Mouse (Mus musculus): ENCODE results near the gene Cfd. TPM values are rescaled to one million over a fixed set of nuclear protein-coding genes. Genes with fewer than 3 reads are reported as not detected.
"Not testable (repeated sequence)": the region's sequence is repeated elsewhere in the genome, so short reads cannot be mapped to it uniquely, and the experiment has no call there.

Gene Cfd
- total and polyA plus RNA-seq, 2 experiments from 2014 or later: not detected

GRCm38 (mm10) chr10:79881981-79882380, 8.7 kb upstream of the Cfd start:
- 5% methylated on average over 22 of the region's 22 CpGs for WGBS
- H3K4me2 ChIP-seq (ENCODE audit: low read depth, low read length): peak overlapping the region; percentile 30
- peaks cover 7% of the 10 kb centered on the region; the same call in 1 of the 2 replicates for H3K27me3 ChIP-seq (ENCODE audit: control insufficient read depth, insufficient read depth, low read length)
- H3K4me1 ChIP-seq (ENCODE audit: control insufficient read depth, insufficient read depth): 0 out of 2 replicates have a peak, but pooled peaks cover 11% of the 10 kb centered on the region
- DNase-seq (ENCODE audit: low spot score): no peak
- TF ChIP-seq CTCF (IDR thresholded peaks at IDR 0.05; ENCODE audit: low read depth) (no peak), EP300 (IDR thresholded peaks at IDR 0.05; ENCODE audit: low read depth) (no peak)
- H3K9ac ChIP-seq (replicated peaks; ENCODE audit: low read depth, low read length): no peak overlapping the region
- no peak overlapping the region for H3K4me3 ChIP-seq (ENCODE audit: low read depth, low read length)
- no peak for ATAC-seq (ENCODE audit: insufficient read depth, low read depth)
- H3K27ac ChIP-seq (ENCODE audit: low read depth): no peak overlapping the region
- no peaks in the 10 kb centered on the region for H3K36me3 ChIP-seq (replicated peaks; ENCODE audit: control insufficient read depth, insufficient read depth, low read length)
- H3K9me3 ChIP-seq (replicated peaks; ENCODE audit: control insufficient read depth, low read length): no peaks in the 10 kb centered on the region

GRCm38 (mm10) chr10:79883297-79884084, 7.2 kb upstream of the Cfd start:
- TF ChIP-seq EP300 (IDR thresholded peaks at IDR 0.05; ENCODE audit: low read depth) (no peak), CTCF (IDR thresholded peaks at IDR 0.05; ENCODE audit: low read depth) (peak; percentile 73)
- no peak overlapping the region for H3K9ac ChIP-seq (replicated peaks; ENCODE audit: low read depth, low read length)
- H3K27me3 ChIP-seq (ENCODE audit: control insufficient read depth, insufficient read depth, low read length): peaks cover 10% of the 10 kb centered on the region; the same call in 1 of the 2 replicates
- H3K4me2 ChIP-seq (ENCODE audit: low read depth, low read length): no peak overlapping the region
- 20% methylated on average over 22 of the region's 22 CpGs for WGBS
- 0 out of 2 replicates have a peak, but pooled peaks cover 11% of the 10 kb centered on the region for H3K4me1 ChIP-seq (ENCODE audit: control insufficient read depth, insufficient read depth)
- no peaks in the 10 kb centered on the region for H3K36me3 ChIP-seq (replicated peaks; ENCODE audit: control insufficient read depth, insufficient read depth, low read length)
- H3K27ac ChIP-seq (ENCODE audit: low read depth): no peak overlapping the region
- H3K4me3 ChIP-seq (ENCODE audit: low read depth, low read length): no peak overlapping the region
- no peaks in the 10 kb centered on the region for H3K9me3 ChIP-seq (replicated peaks; ENCODE audit: control insufficient read depth, low read length)
- ATAC-seq (ENCODE audit: insufficient read depth, low read depth) (peak; percentile 49), DNase-seq (ENCODE audit: low spot score) (peak; percentile 69)

- H3K4me3 ChIP-seq (ENCODE audit: low read depth, low read length): no peak overlapping the region
- no peak overlapping the region for H3K9ac ChIP-seq (replicated peaks; ENCODE audit: low read depth, low read length)
- ATAC-seq (ENCODE audit: insufficient read depth, low read depth): peak; percentile 18; the same call in 1 of the 2 replicates
- no peaks in the 10 kb centered on the region for H3K36me3 ChIP-seq (replicated peaks; ENCODE audit: control insufficient read depth, insufficient read depth, low read length)
- DNase-seq (ENCODE audit: low spot score): no peak
- no peaks in the 10 kb centered on the region for H3K9me3 ChIP-seq (replicated peaks; ENCODE audit: control insufficient read depth, low read length)
- 0 out of 2 replicates have a peak, but pooled peaks cover 11% of the 10 kb centered on the region for H3K4me1 ChIP-seq (ENCODE audit: control insufficient read depth, insufficient read depth)
- H3K27ac ChIP-seq (ENCODE audit: low read depth): 0 out of 2 replicates have a peak overlapping the region, but pooled peaks have one; percentile 8
- H3K27me3 ChIP-seq (ENCODE audit: control insufficient read depth, insufficient read depth, low read length): peaks cover 10% of the 10 kb centered on the region; the same call in 1 of the 2 replicates
- WGBS: 33% methylated on average over 4 of the region's 4 CpGs
- no peak overlapping the region for H3K4me2 ChIP-seq (ENCODE audit: low read depth, low read length)
- TF ChIP-seq EP300 (IDR thresholded peaks at IDR 0.05; ENCODE audit: low read depth): no peak
- TF ChIP-seq CTCF (IDR thresholded peaks at IDR 0.05; ENCODE audit: low read depth): no peak; the same call in 1 of the 2 replicates
Measured at GRCm38 (mm10) chr10:79884446-79884845, 6.2 kb upstream of the Cfd start.

- not testable (repeated sequence) for H3K27ac ChIP-seq (ENCODE audit: low read depth); H3K4me3 ChIP-seq (ENCODE audit: low read depth, low read length); DNase-seq (ENCODE audit: low spot score); H3K27me3 ChIP-seq (ENCODE audit: control insufficient read depth, insufficient read depth, low read length); ATAC-seq (ENCODE audit: insufficient read depth, low read depth); H3K36me3 ChIP-seq (replicated peaks; ENCODE audit: control insufficient read depth, insufficient read depth, low read length); H3K9me3 ChIP-seq (replicated peaks; ENCODE audit: control insufficient read depth, low read length); H3K9ac ChIP-seq (replicated peaks; ENCODE audit: low read depth, low read length); H3K4me2 ChIP-seq (ENCODE audit: low read depth, low read length)
- WGBS: 52% methylated on average over 2 of the region's 3 CpGs
- 0 out of 2 replicates have a peak, but pooled peaks cover 11% of the 10 kb centered on the region for H3K4me1 ChIP-seq (ENCODE audit: control insufficient read depth, insufficient read depth)
Measured at GRCm38 (mm10) chr10:79884938-79885337, 5.7 kb upstream of the Cfd start.

GRCm38 (mm10) chr10:79886054-79886453, 4.6 kb upstream of the Cfd start, which contains the start of gene Elane:
Gene Elane, plus strand, starts transcription at chr10:79886247.
- no peak for DNase-seq (ENCODE audit: low spot score)
- H3K27ac ChIP-seq (ENCODE audit: low read depth): no peak within 1 kb of the TSS

More at GRCm38 (mm10) chr10:79886054-79886453, 4.6 kb upstream of the Cfd start, which contains the start of gene Elane:
- H3K9ac ChIP-seq (replicated peaks; ENCODE audit: low read depth, low read length): no peak within 1 kb of the TSS
- H3K4me1 ChIP-seq (ENCODE audit: control insufficient read depth, insufficient read depth): 0 out of 2 replicates have a peak, but pooled peaks cover 11% of the 10 kb centered on the region
- H3K4me3 ChIP-seq (ENCODE audit: low read depth, low read length): no peak within 1 kb of the TSS
- H3K36me3 ChIP-seq (replicated peaks; ENCODE audit: control insufficient read depth, insufficient read depth, low read length): no peaks in the 10 kb centered on the region
- 78% methylated on average over 6 of the region's 6 CpGs for WGBS
- H3K4me2 ChIP-seq (ENCODE audit: low read depth, low read length): no peak within 1 kb of the TSS
- peaks cover 10% of the 10 kb centered on the region; the same call in 1 of the 2 replicates for H3K27me3 ChIP-seq (ENCODE audit: control insufficient read depth, insufficient read depth, low read length)
- ATAC-seq (ENCODE audit: insufficient read depth, low read depth): no peak
- H3K9me3 ChIP-seq (replicated peaks; ENCODE audit: control insufficient read depth, low read length): no peaks in the 10 kb centered on the region
- TF ChIP-seq CTCF (IDR thresholded peaks at IDR 0.05; ENCODE audit: low read depth) (no peak), EP300 (IDR thresholded peaks at IDR 0.05; ENCODE audit: low read depth) (no peak)

Data from heart, postnatal 0 days (tissue).